Mouse (Mus musculus): ENCODE measurements around the gene En1. TPM values are rescaled to one million over a fixed set of nuclear protein-coding genes. Genes with fewer than 3 reads are reported as not detected.

The En1 gene
- polyA plus RNA-seq, 1 experiment from 2014 or later = not detected

- peaks cover 62% of the 10 kb centered on the region for H3K27me3 ChIP-seq
- no peak for ATAC-seq
- no peak for DNase-seq (ENCODE audit: low read depth, low spot score)
- TF ChIP-seq CTCF (IDR thresholded peaks at IDR 0.05) = no peak
- ChIA-PET CTCF (no interaction called here), POLR2A (interaction anchor here (0.7 kb wide), 1 partner anchor 797 kb away, joined by 3 read pairs; no protein-coding TSS in a partner anchor)
- in situ Hi-C loops (cut with MboI; ENCODE audit: low pct_unique_long_range_greater_than_20kb) = no loop called here
These were observed 5.6 kb downstream of the En1 start for GRCm38 (mm10) chr1:120607576-120608400.

- DNase-seq (ENCODE audit: low read depth, low spot score) = no peak
- in situ Hi-C loops (cut with MboI; ENCODE audit: low pct_unique_long_range_greater_than_20kb) = no loop called here
- no peak for ATAC-seq
- POLR2A ChIA-PET = no interaction called here
- CTCF ChIA-PET = no interaction called here
- H3K27me3 ChIP-seq = peaks cover 64% of the 10 kb centered on the region
- TF ChIP-seq CTCF (IDR thresholded peaks at IDR 0.05) = no peak
These were observed 6.2 kb downstream of the En1 start for GRCm38 (mm10) chr1:120608461-120608860.

GRCm38 (mm10) chr1:120609611-120610010, 7.4 kb downstream of the En1 start:
- ATAC-seq (no peak), DNase-seq (ENCODE audit: low read depth, low spot score) (no peak)
- peaks cover 55% of the 10 kb centered on the region for H3K27me3 ChIP-seq
- TF ChIP-seq CTCF (IDR thresholded peaks at IDR 0.05) = no peak
- ChIA-PET CTCF (no interaction called here), POLR2A (no interaction called here)
- in situ Hi-C loops (cut with MboI; ENCODE audit: low pct_unique_long_range_greater_than_20kb) = no loop called here

GRCm38 (mm10) chr1:120613461-120614306, 11.5 kb downstream of the En1 start:
- no peak for DNase-seq (ENCODE audit: low read depth, low spot score)

GRCm38 (mm10) chr1:120614307-120615100, 12.3 kb downstream of the En1 start:
- peaks cover 35% of the 10 kb centered on the region for H3K27me3 ChIP-seq
- in situ Hi-C loops (cut with MboI; ENCODE audit: low pct_unique_long_range_greater_than_20kb) = no loop called here
- no peak for TF ChIP-seq CTCF (IDR thresholded peaks at IDR 0.05)
- CTCF ChIA-PET = no interaction called here
- ATAC-seq (no peak), DNase-seq (ENCODE audit: low read depth, low spot score) (no peak)
- POLR2A ChIA-PET = no interaction called here

More at GRCm38 (mm10) chr1:120613461-120614306, 11.5 kb downstream of the En1 start:
- TF ChIP-seq CTCF (IDR thresholded peaks at IDR 0.05) = no peak
- ATAC-seq = no peak
- ChIA-PET CTCF (no interaction called here), POLR2A (no interaction called here)
- in situ Hi-C loops (cut with MboI; ENCODE audit: low pct_unique_long_range_greater_than_20kb) = no loop called here
- peaks cover 29% of the 10 kb centered on the region for H3K27me3 ChIP-seq

- H3K27me3 ChIP-seq = peaks cover 30% of the 10 kb centered on the region
- ATAC-seq (no peak), DNase-seq (ENCODE audit: low read depth, low spot score) (no peak)
- in situ Hi-C loops (cut with MboI; ENCODE audit: low pct_unique_long_range_greater_than_20kb) = no loop called here
- CTCF ChIA-PET = no interaction called here
- POLR2A ChIA-PET = no interaction called here
- no peak for TF ChIP-seq CTCF (IDR thresholded peaks at IDR 0.05)
These were observed 13.3 kb downstream of the En1 start for GRCm38 (mm10) chr1:120615521-120615920.

- in situ Hi-C loops (cut with MboI; ENCODE audit: low pct_unique_long_range_greater_than_20kb) = no loop called here
- TF ChIP-seq CTCF (IDR thresholded peaks at IDR 0.05) = no peak
- POLR2A ChIA-PET = no interaction called here
- CTCF ChIA-PET = no interaction called here
- DNase-seq (ENCODE audit: low read depth, low spot score) (no peak), ATAC-seq (no peak)
- peaks cover 26% of the 10 kb centered on the region for H3K27me3 ChIP-seq
These were observed 13.7 kb downstream of the En1 start for GRCm38 (mm10) chr1:120615927-120616326.

- H3K27me3 ChIP-seq = peaks cover 41% of the 10 kb centered on the region
- POLR2A ChIA-PET = no interaction called here
- TF ChIP-seq CTCF (IDR thresholded peaks at IDR 0.05) = no peak
- CTCF ChIA-PET = no interaction called here
- DNase-seq (ENCODE audit: low read depth, low spot score) = no peak
- ATAC-seq = no peak
- in situ Hi-C loops (cut with MboI; ENCODE audit: low pct_unique_long_range_greater_than_20kb) = no loop called here
These were observed 19.2 kb downstream of the En1 start for GRCm38 (mm10) chr1:120621383-120621782.

- CTCF ChIA-PET = no interaction called here
- POLR2A ChIA-PET = no interaction called here
- DNase-seq (ENCODE audit: low read depth, low spot score) = no peak
- in situ Hi-C loops (cut with MboI; ENCODE audit: low pct_unique_long_range_greater_than_20kb) = no loop called here
- no peak for ATAC-seq
- peaks cover 31% of the 10 kb centered on the region for H3K27me3 ChIP-seq
- no peak for TF ChIP-seq CTCF (IDR thresholded peaks at IDR 0.05)
These were observed 24.9 kb downstream of the En1 start for GRCm38 (mm10) chr1:120626930-120627621.

- DNase-seq (ENCODE audit: low read depth, low spot score) (no peak), ATAC-seq (no peak)
- in situ Hi-C loops (cut with MboI; ENCODE audit: low pct_unique_long_range_greater_than_20kb) = no loop called here
- peaks cover 29% of the 10 kb centered on the region for H3K27me3 ChIP-seq
- TF ChIP-seq CTCF (IDR thresholded peaks at IDR 0.05) = no peak
- ChIA-PET POLR2A (no interaction called here), CTCF (no interaction called here)
These were observed 25.4 kb downstream of the En1 start for GRCm38 (mm10) chr1:120627622-120628001.
